Mouse (Mus musculus) hindbrain, postnatal 0 days (tissue): ENCODE data around the gene Atg4c. TPM values are rescaled to one million over a fixed set of nuclear protein-coding genes. Genes with fewer than 3 reads are reported as not detected.
A peak's percentile ranks its signal among the peaks of the same experiment; 100 is the strongest.

ENCODE experiments used
- ATAC-seq: fragments of 200-750 bp; cut with Nextera tagmentation; 2 replicates; pipeline ENCODE4 v1.8.0; 2017; ENCODE audit warnings: mild to moderate bottlenecking, moderate TSS enrichment, moderate library complexity
- DNase-seq: peaks from one replicate; pipeline ENCODE4 v3.0.0-alpha.2; 2015; ENCODE audit warnings: low spot score
- H3K27ac ChIP-seq: fragments of 300-500 bp; sonication (generic); 2 replicates; pipeline ENCODE4 v1.5.1; 2014; ENCODE audit warnings: mild to moderate bottlenecking
- H3K27me3 ChIP-seq: fragments of 300-500 bp; sonication (generic); 2 replicates; pipeline ENCODE4 v1.6.1; 2014; ENCODE audit warnings: low read length, mixed read lengths; ENCODE audit not compliant: insufficient read depth
- H3K36me3 ChIP-seq: fragments of 300-500 bp; sonication (generic); 2 replicates; pipeline ENCODE4 v1.6.1; 2014; ENCODE audit warnings: low read length, mixed read lengths; ENCODE audit not compliant: insufficient read depth
- H3K4me1 ChIP-seq: fragments of 300-500 bp; sonication (generic); 2 replicates; pipeline ENCODE4 v1.6.1; 2014; ENCODE audit warnings: antibody characterized with exemption, low read length, mixed read lengths; ENCODE audit not compliant: insufficient read depth
- H3K4me2 ChIP-seq: fragments of 300-500 bp; sonication (generic); 2 replicates; pipeline ENCODE4 v1.6.1; 2014; ENCODE audit warnings: low read depth, mild to moderate bottlenecking, low read length, moderate library complexity, mixed read lengths
- H3K4me3 ChIP-seq: fragments of 300-500 bp; sonication (generic); 2 replicates; pipeline ENCODE4 v1.5.1; 2014; ENCODE audit warnings: low read length
- H3K9ac ChIP-seq: fragments of 300-500 bp; sonication (generic); replicated peaks from 2 replicates; pipeline ENCODE4 v1.6.1; 2014; ENCODE audit warnings: mild to moderate bottlenecking, low read length, moderate library complexity, mixed read lengths
- H3K9me3 ChIP-seq: fragments of 300-500 bp; sonication (generic); 2 replicates; pipeline ENCODE4 v1.6.1; 2016; ENCODE audit warnings: low read length, mixed read lengths
- CTCF ChIP-seq: IDR thresholded peaks from 2 replicates; pipeline ENCODE4 v1.5.1; 2016; ENCODE audit warnings: antibody characterized with exemption, control low read depth, low read depth
- WGBS: fragments of 180-500 bp; shearing (Covaris S2); extraction: QIAGEN DNeasy Blood & Tissue Kit; methylation state at CpG from one replicate; pipeline ENCODE4 v1.1.7; 2014; 5-methylcytosine and 5-hydroxymethylcytosine counted together
- polyA plus RNA-seq: library from polyadenylated mRNA; unstranded; fragments of >200 nt; fragmentation: Nextera tagmentation; extraction: Ambion mirVana; gene quantifications from 2 replicates; pipeline ENCODE4 v1.2.1, GENCODE M21; 2015
- total RNA-seq: library from RNA; depleted of rRNA; stranded (reverse); fragments of >200 nt; gene quantifications from 2 replicates; pipeline ENCODE4 v1.2.3, GENCODE M21; 2014

The Atg4c gene
- total and polyA plus RNA-seq, 2 experiments from 2014 or later = 15.6 to 17.9 TPM

GRCm38 (mm10) chr4:99177255-99177654 lies 16.5 kb upstream of the Atg4c start:
- Histone ChIP-seq H3K4me2 (no peak overlapping the region), H3K4me3 (no peak overlapping the region), H3K36me3 (no peaks in the 10 kb centered on the region), H3K4me1 (no peaks in the 10 kb centered on the region), H3K27me3 (no peaks in the 10 kb centered on the region), H3K27ac (no peak overlapping the region), H3K9me3 (no peaks in the 10 kb centered on the region), H3K9ac (no peak overlapping the region)
- DNase-seq = no peak
- WGBS = 79% methylated on average over 4 of the region's 4 CpGs
- TF ChIP-seq CTCF = no peak
- no peak for ATAC-seq

GRCm38 (mm10) chr4:99178851-99179250 lies 14.9 kb upstream of the Atg4c start:
- no peak for ATAC-seq

GRCm38 (mm10) chr4:99179446-99180120 lies 14.2 kb upstream of the Atg4c start:
- no peaks in the 10 kb centered on the region for H3K9me3 ChIP-seq
- no peak overlapping the region for H3K4me3 ChIP-seq
- DNase-seq (no peak), ATAC-seq (no peak)
- no peak for TF ChIP-seq CTCF
- H3K4me1 ChIP-seq = no peaks in the 10 kb centered on the region
- H3K36me3 ChIP-seq = no peaks in the 10 kb centered on the region
- H3K9ac ChIP-seq = no peak overlapping the region
- no peak overlapping the region for H3K27ac ChIP-seq
- no peaks in the 10 kb centered on the region for H3K27me3 ChIP-seq
- 64% methylated on average over 21 of the region's 21 CpGs for WGBS
- H3K4me2 ChIP-seq = no peak overlapping the region

More at GRCm38 (mm10) chr4:99178851-99179250, 14.9 kb upstream of the Atg4c start:
- WGBS = 52% methylated on average over 5 of the region's 5 CpGs
- DNase-seq = no peak
- no peak for TF ChIP-seq CTCF
- no peaks in the 10 kb centered on the region for H3K4me1 ChIP-seq
- no peak overlapping the region for H3K27ac ChIP-seq
- no peak overlapping the region for H3K9ac ChIP-seq
- no peaks in the 10 kb centered on the region for H3K27me3 ChIP-seq
- no peak overlapping the region for H3K4me2 ChIP-seq
- no peak overlapping the region for H3K4me3 ChIP-seq
- no peaks in the 10 kb centered on the region for H3K36me3 ChIP-seq
- no peaks in the 10 kb centered on the region for H3K9me3 ChIP-seq

GRCm38 (mm10) chr4:99180921-99181320 lies 12.8 kb upstream of the Atg4c start:
- Histone ChIP-seq H3K27me3 (no peaks in the 10 kb centered on the region), H3K9me3 (no peaks in the 10 kb centered on the region), H3K9ac (no peak overlapping the region), H3K4me3 (no peak overlapping the region), H3K27ac (no peak overlapping the region), H3K4me2 (no peak overlapping the region), H3K4me1 (no peaks in the 10 kb centered on the region), H3K36me3 (no peaks in the 10 kb centered on the region)
- DNase-seq = no peak
- no peak for ATAC-seq
- WGBS = 56% methylated on average over 5 of the region's 5 CpGs
- no peak for TF ChIP-seq CTCF

GRCm38 (mm10) chr4:99181739-99182419 lies 11.9 kb upstream of the Atg4c start:
- Histone ChIP-seq H3K4me1 (no peaks in the 10 kb centered on the region), H3K36me3 (no peaks in the 10 kb centered on the region), H3K9me3 (no peaks in the 10 kb centered on the region), H3K9ac (no peak overlapping the region), H3K27ac (no peak overlapping the region), H3K27me3 (no peaks in the 10 kb centered on the region), H3K4me3 (no peak overlapping the region), H3K4me2 (no peak overlapping the region)
- no peak for TF ChIP-seq CTCF
- ATAC-seq (peak; percentile 30; the same call in 1 of the 2 replicates), DNase-seq (peak; percentile 68)
- WGBS = 41% methylated on average over 9 of the region's 9 CpGs

GRCm38 (mm10) chr4:99182660-99183431 lies 10.9 kb upstream of the Atg4c start:
- H3K9ac ChIP-seq = no peak overlapping the region
- peak; percentile 73 for TF ChIP-seq CTCF
- no peaks in the 10 kb centered on the region for H3K4me1 ChIP-seq
- no peaks in the 10 kb centered on the region for H3K27me3 ChIP-seq
- H3K4me2 ChIP-seq = no peak overlapping the region
- WGBS = 80% methylated on average over 20 of the region's 20 CpGs
- H3K27ac ChIP-seq = no peak overlapping the region
- ATAC-seq (peak; percentile 36; the same call in 1 of the 2 replicates), DNase-seq (peak; percentile 86)
- no peak overlapping the region for H3K4me3 ChIP-seq
- H3K9me3 ChIP-seq = no peaks in the 10 kb centered on the region
- H3K36me3 ChIP-seq = no peaks in the 10 kb centered on the region
